Mouse (Mus musculus) gastrocnemius, postnatal 14 days (tissue): ENCODE measurements around the gene Ggnbp2. TPM values are rescaled to one million over a fixed set of nuclear protein-coding genes. Genes with fewer than 3 reads are reported as not detected.

ENCODE experiments used
- DNase-seq: peaks from one replicate; pipeline ENCODE4 v3.0.0; 2021; ENCODE audit warnings: mixed read lengths
- intact Hi-C: fragments of 180-260 bp; cut with DNase I; formaldehyde crosslinking; loops from one replicate; pipeline ENCODE4 v1.15.1; 2025; ENCODE audit warnings: low total_unique reads
- long read RNA-seq, 2 experiments: library from polyadenylated mRNA; stranded (forward); transcript quantifications; one replicate each; pipeline ENCODE4 v2.0.0; 2021
- total RNA-seq, 2 experiments: library from RNA; stranded (reverse); gene quantifications; 2 replicates each; pipeline ENCODE4 v1.2.3; 2021

Gene Ggnbp2
- total RNA-seq, result 10 to 100 TPM; 33.9 to 40.8 TPM
- long read RNA-seq, experiment 1, transcript Ggnbp2-203 (14 exons, 3,034 nt), result major isoform, 10 of 29 reads
- long read RNA-seq, experiment 1, partial matches to known transcripts, result 9 of 29 reads
- long read RNA-seq, experiment 1, other reads (novel, unspliced or antisense), result 7 of 29 reads
- long read RNA-seq, experiment 2, partial matches to known transcripts, result 10 of 40 reads
- long read RNA-seq, experiment 2, other reads (novel, unspliced or antisense), result 15 of 40 reads

GRCm38 (mm10) chr11:84870337-84871043 is at the start of gene Ggnbp2:
Ggnbp2 (minus strand) TSS chr11:84870817.
- intact Hi-C loops, result no loop called here

GRCm38 (mm10) chr11:84919951-84920350 is 49.3 kb upstream of the Ggnbp2 start:
- DNase-seq, result no peak
- intact Hi-C loops, result loop anchor here (5.0 kb wide), 1 partner anchor 62 kb away; no protein-coding TSS in a partner anchor

More at GRCm38 (mm10) chr11:84870337-84871043, at the start of gene Ggnbp2:
- DNase-seq, result peak; percentile 95

- peak; percentile 13 for DNase-seq
- intact Hi-C loops, result no loop called here
Measured at GRCm38 (mm10) chr11:84919276-84919675, 48.7 kb upstream of the Ggnbp2 start.

GRCm38 (mm10) chr11:84918425-84918824 is 47.8 kb upstream of the Ggnbp2 start:
- peak; percentile 82 for DNase-seq

GRCm38 (mm10) chr11:84916703-84917300 is 46.2 kb upstream of the Ggnbp2 start:
- DNase-seq, result no peak
- intact Hi-C loops, result no loop called here

More at GRCm38 (mm10) chr11:84918425-84918824, 47.8 kb upstream of the Ggnbp2 start:
- intact Hi-C loops, result no loop called here

- intact Hi-C loops, result no loop called here
- DNase-seq, result peak; percentile 77
Measured at GRCm38 (mm10) chr11:84916053-84916702, 45.6 kb upstream of the Ggnbp2 start, which contains the start of gene Znhit3. Znhit3 (minus strand) TSS chr11:84916366.

GRCm38 (mm10) chr11:84914673-84915072 is 44.1 kb upstream of the Ggnbp2 start:
- no peak for DNase-seq
- intact Hi-C loops, result no loop called here

GRCm38 (mm10) chr11:84910411-84910810 is 39.8 kb upstream of the Ggnbp2 start:
- intact Hi-C loops, result no loop called here
- DNase-seq, result no peak

- DNase-seq, result no peak
- intact Hi-C loops, result no loop called here
Measured at GRCm38 (mm10) chr11:84908480-84908879, 37.9 kb upstream of the Ggnbp2 start.

GRCm38 (mm10) chr11:84907081-84907480 is 36.5 kb upstream of the Ggnbp2 start:
- intact Hi-C loops, result no loop called here
- DNase-seq, result no peak

GRCm38 (mm10) chr11:84904597-84905144 is 34.1 kb upstream of the Ggnbp2 start:
- intact Hi-C loops, result no loop called here
- no peak for DNase-seq

- intact Hi-C loops, result no loop called here
- DNase-seq, result no peak
Measured at GRCm38 (mm10) chr11:84893113-84893512, 22.5 kb upstream of the Ggnbp2 start.

- intact Hi-C loops, result no loop called here
- no peak for DNase-seq
Measured at GRCm38 (mm10) chr11:84891705-84892104, 21.1 kb upstream of the Ggnbp2 start.

GRCm38 (mm10) chr11:84889492-84889891 is 18.9 kb upstream of the Ggnbp2 start:
- intact Hi-C loops, result no loop called here

GRCm38 (mm10) chr11:84888025-84888424 is 17.4 kb upstream of the Ggnbp2 start:
- intact Hi-C loops, result no loop called here
- DNase-seq, result no peak

More at GRCm38 (mm10) chr11:84889492-84889891, 18.9 kb upstream of the Ggnbp2 start:
- no peak for DNase-seq

GRCm38 (mm10) chr11:84886767-84887511 is 16.3 kb upstream of the Ggnbp2 start:
- no peak for DNase-seq
- intact Hi-C loops, result no loop called here

GRCm38 (mm10) chr11:84886236-84886635 is 15.6 kb upstream of the Ggnbp2 start:
- intact Hi-C loops, result no loop called here
- DNase-seq, result no peak

GRCm38 (mm10) chr11:84885238-84885637 is 14.6 kb upstream of the Ggnbp2 start:
- no peak for DNase-seq

GRCm38 (mm10) chr11:84882346-84882745 is 11.7 kb upstream of the Ggnbp2 start:
- intact Hi-C loops, result no loop called here
- DNase-seq, result no peak

More at GRCm38 (mm10) chr11:84885238-84885637, 14.6 kb upstream of the Ggnbp2 start:
- intact Hi-C loops, result no loop called here
